Mouse (Mus musculus) erythroblast, embryonic 14.5 days (primary cell): Measurements from ENCODE around the gene Rock2. TPM values are rescaled to one million over a fixed set of nuclear protein-coding genes. Genes with fewer than 3 reads are reported as not detected.

ENCODE experiments used
- H3K27me3 ChIP-seq: 2 replicates; pipeline ENCODE4 v1.6.1; 2012; ENCODE audit warnings: inconsistent platforms; ENCODE audit not compliant: control insufficient read depth
- H3K36me3 ChIP-seq: 2 replicates; pipeline ENCODE4 v1.6.1; 2012; ENCODE audit warnings: mild to moderate bottlenecking, inconsistent platforms; ENCODE audit not compliant: control insufficient read depth
- H3K4me1 ChIP-seq: 2 replicates; pipeline ENCODE4 v1.6.1; 2012; ENCODE audit warnings: inconsistent platforms; ENCODE audit not compliant: control insufficient read depth
- H3K4me3 ChIP-seq: replicated peaks from 2 replicates; pipeline ENCODE3; 2012; ENCODE audit warnings: moderate library complexity, mild to moderate bottlenecking, inconsistent platforms
- H3K9me3 ChIP-seq: 2 replicates; pipeline ENCODE4 v1.6.1; 2012; ENCODE audit warnings: low read length, inconsistent platforms, mixed read lengths; ENCODE audit not compliant: control insufficient read depth
- GATA1 ChIP-seq: IDR thresholded peaks from 2 replicates; pipeline ENCODE4 v1.6.1; 2012; ENCODE audit warnings: low read length, inconsistent platforms, mixed read lengths
- TAL1 ChIP-seq: IDR thresholded peaks from 3 replicates; pipeline ENCODE4 v1.6.1; 2012; ENCODE audit warnings: low read length, inconsistent platforms, mixed read lengths
- polyA plus RNA-seq: library from polyadenylated mRNA; stranded (reverse); fragments of >175 nt; gene quantifications from 2 replicates; pipeline ENCODE4 v1.2.3, GENCODE M21; 2012

The Rock2 gene
- polyA plus RNA-seq, 1 experiment = 0.10 TPM

DNA sequence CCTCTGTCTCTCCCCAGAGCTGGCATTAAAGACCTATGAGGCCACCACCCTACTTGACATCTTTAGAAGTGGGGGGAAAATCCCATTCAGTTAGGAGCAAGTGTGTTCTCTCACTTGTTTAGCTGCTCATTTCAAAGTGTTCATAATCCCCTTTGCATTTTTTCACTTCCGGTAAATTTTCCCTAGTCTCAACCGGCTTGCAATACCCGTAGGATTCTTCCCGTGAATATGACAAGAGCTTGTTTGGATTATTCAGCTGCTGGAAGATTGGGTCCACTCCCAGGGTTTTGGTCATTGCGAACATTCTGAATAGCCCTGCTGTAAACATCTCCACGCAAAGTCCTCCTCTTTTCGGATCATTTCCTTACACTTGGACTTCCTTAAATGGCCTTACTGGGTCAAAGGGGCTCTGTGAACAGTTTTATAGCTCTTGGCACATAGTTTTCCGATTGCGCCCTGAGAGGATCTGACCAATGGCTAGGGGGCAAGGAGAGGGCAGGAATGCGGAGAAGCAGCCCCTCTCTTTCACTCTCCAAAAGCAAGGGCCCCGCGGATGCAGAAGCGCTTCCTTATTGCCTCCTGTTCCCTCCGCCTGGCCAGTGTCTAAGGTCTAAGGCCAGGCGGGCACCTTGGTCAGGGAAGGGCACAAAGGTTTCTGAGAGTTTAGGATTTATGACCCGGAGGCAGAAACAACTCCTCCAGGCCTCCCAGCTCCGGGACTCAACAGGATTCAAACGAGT lies 869 bp upstream of the Rock2 start:
- TF ChIP-seq GATA1 (no peak), TAL1 (no peak)
- peaks cover 18% of the 10 kb centered on the region for H3K27me3 ChIP-seq
- H3K36me3 ChIP-seq = no peaks in the 10 kb centered on the region; the same call in 1 of the 2 replicates
- peak overlapping the region; percentile 85 for H3K4me3 ChIP-seq
- peaks cover 42% of the 10 kb centered on the region for H3K4me1 ChIP-seq
- no peaks in the 10 kb centered on the region for H3K9me3 ChIP-seq

DNA sequence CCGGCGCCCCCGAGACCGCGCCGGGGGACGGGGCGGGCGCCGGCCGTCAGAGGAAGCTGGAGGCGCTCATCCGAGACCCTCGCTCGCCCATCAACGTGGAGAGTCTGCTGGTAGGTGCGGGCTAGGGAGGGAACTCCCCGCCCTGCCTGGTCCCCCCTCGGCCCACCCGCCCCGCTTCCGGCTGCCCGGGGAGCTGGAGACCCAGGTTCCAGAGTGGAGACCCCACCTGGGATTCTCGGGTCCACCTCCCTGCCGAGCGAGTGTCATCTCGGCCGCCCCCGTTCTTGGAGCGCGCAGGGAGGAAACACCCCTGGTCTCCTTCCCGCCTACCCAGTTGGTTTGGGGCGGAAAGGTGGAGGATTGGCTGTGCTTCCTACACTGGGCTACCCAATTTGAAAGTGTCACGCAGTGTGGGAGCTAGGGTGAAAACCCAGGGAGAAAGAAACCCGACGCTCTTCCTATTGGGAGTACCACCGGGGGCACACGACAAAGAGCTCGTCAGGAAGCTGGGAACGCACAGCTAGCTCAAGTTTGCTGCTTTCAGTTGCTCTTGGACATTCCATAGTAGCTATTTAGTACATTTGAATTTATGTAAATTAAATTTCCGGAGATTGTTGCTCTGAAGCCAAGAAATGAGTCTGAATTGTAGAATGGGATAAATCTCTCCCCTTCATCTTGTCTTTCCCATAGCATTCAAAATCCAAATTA lies 680 bp downstream of the Rock2 start:
- TF ChIP-seq GATA1 = no peak
- TF ChIP-seq TAL1 = no peak
- peaks cover 53% of the 10 kb centered on the region for H3K4me1 ChIP-seq

DNA sequence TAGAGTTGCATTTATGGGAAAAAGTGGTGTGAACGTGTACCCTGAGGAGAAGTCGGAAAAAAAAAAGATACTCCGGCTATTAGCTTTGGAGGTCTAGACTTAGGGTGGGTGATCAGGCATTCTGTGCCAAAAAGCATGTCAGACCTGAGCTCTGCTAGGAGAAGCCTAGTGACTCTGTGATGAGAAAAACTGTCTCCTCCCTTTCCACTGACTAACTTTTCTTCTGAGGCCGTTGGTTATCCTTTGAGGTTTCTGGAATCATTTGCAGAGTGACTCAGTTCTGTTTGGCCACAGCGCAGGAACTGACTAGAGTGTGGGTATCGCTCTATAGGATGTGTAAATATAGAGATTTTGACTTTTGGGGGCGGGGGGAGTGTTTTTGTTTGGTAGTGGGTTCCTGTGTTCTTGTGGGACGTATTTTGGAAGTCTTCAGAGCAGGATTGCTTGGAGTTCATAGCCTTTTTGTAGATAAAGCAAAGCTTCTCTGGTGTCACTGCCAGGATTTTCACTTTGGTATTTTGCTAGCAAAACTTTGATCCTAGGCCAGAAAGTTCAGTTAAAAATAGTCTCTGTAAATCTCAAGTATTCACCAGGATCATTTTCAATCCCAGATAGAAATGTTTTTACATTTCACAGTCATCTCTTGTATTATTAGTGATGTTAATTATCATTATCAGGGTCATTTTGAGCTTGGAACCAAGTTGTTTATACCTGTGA lies 1.5 kb downstream of the Rock2 start:
- Histone ChIP-seq H3K4me1 (peaks cover 60% of the 10 kb centered on the region), H3K4me3 (peak overlapping the region; percentile 85), H3K9me3 (no peaks in the 10 kb centered on the region), H3K27me3 (no peaks in the 10 kb centered on the region), H3K36me3 (no peaks in the 10 kb centered on the region; the same call in 1 of the 2 replicates)
- TF ChIP-seq TAL1 (no peak), GATA1 (no peak)

More for the DNA sequence above, 680 bp downstream of the Rock2 start:
- H3K4me3 ChIP-seq = peak overlapping the region; percentile 85
- no peaks in the 10 kb centered on the region; the same call in 1 of the 2 replicates for H3K36me3 ChIP-seq
- H3K27me3 ChIP-seq = peaks cover 5% of the 10 kb centered on the region; the same call in 1 of the 2 replicates
- no peaks in the 10 kb centered on the region for H3K9me3 ChIP-seq

DNA sequence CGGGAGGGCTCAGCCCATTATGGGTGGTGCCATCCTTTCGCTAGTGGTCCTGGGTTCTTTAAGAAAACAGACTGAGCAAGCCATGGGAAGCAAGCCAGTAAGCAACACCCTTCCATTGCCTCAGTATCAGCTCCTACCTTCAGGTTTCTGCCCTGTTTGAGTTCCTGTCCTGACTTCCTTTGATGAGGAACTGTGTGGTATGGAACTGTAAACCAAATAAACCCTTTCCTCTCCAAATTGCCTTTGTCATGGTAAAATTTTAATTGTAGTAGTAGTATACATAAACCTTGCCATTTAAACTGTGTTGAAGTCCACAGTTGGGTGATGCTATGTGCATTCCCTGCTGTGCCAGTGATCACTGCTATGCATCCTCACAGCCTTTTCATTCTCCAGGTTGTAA lies 2.5 kb downstream of the Rock2 start:
- peak overlapping the region; percentile 85 for H3K4me3 ChIP-seq
- no peaks in the 10 kb centered on the region; the same call in 1 of the 2 replicates for H3K36me3 ChIP-seq
- TF ChIP-seq TAL1 (no peak), GATA1 (no peak)

DNA sequence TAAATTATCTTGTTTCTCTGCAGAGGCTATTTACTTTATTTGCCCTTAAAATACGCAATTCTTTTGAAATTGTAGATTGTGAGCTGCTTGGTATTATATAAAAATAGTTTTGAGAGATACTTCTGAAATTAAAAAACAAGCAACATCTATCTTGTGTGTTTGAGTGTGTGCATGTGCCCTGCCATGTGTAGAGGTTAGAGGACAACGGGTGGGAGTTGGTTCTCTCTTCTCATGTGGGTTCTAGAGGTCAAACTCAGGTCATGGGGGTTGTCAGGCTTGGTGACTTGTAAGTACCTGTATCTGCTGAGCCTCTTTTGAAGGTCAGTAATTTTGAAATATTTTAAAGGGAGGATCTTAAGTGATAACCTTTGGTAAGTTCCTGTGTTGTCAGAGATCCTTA lies 3.5 kb downstream of the Rock2 start:
- Histone ChIP-seq H3K4me1 (peaks cover 67% of the 10 kb centered on the region), H3K36me3 (no peaks in the 10 kb centered on the region; the same call in 1 of the 2 replicates), H3K27me3 (no peaks in the 10 kb centered on the region), H3K9me3 (no peaks in the 10 kb centered on the region), H3K4me3 (no peak overlapping the region)
- TF ChIP-seq GATA1 (no peak), TAL1 (no peak)

More for the DNA sequence above, 2.5 kb downstream of the Rock2 start:
- no peaks in the 10 kb centered on the region for H3K9me3 ChIP-seq
- no peaks in the 10 kb centered on the region for H3K27me3 ChIP-seq
- H3K4me1 ChIP-seq = peaks cover 66% of the 10 kb centered on the region

DNA sequence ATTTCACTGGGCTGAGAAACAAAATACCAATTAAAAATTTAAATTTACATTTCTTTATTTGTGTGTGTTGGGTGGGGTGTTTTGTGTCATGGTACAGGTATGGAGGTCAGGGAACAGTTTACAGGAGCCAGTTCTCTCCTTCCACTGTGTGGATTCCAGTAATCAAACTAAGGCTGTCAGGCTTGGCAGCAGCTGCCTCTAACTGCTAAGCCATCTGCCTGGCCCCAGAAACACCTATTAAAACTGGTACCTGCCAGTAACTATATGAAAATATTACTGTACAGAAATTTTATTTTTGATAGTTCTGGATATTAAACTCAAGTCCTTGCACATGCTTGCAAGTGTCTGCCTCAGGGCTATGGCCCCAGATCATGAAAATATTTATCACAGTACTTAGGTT lies 4.1 kb downstream of the Rock2 start:
- Histone ChIP-seq H3K9me3 (no peaks in the 10 kb centered on the region), H3K36me3 (no peaks in the 10 kb centered on the region; the same call in 1 of the 2 replicates), H3K27me3 (no peaks in the 10 kb centered on the region), H3K4me3 (no peak overlapping the region), H3K4me1 (peaks cover 61% of the 10 kb centered on the region)
- TF ChIP-seq GATA1 = no peak
- TF ChIP-seq TAL1 = no peak

DNA sequence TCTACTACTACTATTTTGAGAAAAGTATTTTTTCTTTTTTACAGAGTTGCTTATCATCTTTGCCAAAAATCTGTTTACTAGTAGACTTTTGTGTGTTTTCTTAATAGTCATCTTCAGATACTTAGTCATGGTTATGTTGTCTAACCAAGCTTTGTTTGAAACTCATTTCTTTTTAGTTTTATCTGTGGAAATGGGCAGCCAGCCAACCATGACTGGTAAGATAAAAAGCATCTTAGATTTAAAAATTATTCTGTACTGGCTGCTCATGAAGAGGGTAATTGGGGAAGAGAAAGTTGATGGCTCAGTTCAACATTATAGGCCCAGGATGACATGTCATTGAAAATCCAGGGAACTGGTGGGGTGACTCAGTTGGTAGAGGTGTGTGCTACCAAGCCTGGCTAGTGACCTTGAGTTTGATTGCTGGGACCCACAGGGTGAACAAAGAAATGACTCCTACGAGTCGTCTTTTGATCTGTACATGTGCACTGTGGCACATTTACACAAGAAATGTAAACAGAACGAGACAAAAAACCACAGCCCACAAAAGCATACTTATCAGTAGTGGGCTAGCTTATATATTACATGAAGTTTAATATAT lies 6.0 kb downstream of the Rock2 start:
- H3K9me3 ChIP-seq = no peaks in the 10 kb centered on the region
- no peaks in the 10 kb centered on the region; the same call in 1 of the 2 replicates for H3K36me3 ChIP-seq
- no peak for TF ChIP-seq TAL1
- no peak for TF ChIP-seq GATA1

DNA sequence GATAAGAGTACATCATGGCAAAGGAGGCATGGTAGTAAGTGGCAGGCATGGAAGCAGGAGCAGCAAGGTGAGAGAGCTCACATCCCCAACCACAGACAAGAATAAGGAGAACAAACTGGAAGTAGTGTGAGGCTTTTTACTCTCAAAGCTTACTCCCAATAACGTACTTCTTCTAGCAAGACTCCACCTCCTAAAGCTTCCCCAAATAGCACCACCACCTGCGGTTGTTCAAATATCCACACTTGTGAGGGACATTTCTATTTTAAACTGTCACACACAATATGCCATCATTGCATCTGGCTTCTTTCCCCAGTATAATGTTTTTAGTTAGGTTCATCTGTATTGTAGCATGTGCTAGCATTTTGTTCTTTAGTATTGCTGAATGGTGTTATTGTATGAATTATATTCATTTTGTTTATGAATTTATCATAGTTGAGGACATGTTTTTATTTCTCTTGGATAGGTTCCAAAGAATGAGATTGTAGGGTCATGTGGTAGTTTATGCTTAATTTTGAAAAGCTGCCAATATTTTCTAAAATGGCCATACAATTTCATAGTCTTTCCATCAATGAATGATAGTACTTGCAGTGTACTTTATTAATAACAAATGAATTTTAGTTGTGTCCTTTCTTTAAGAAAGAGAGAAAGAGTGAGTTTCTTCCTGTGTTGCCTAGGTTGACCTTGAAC lies 9.4 kb downstream of the Rock2 start:
- no peak overlapping the region for H3K4me3 ChIP-seq
- H3K36me3 ChIP-seq = no peaks in the 10 kb centered on the region
- TF ChIP-seq TAL1 (no peak), GATA1 (no peak)

More for the DNA sequence above, 6.0 kb downstream of the Rock2 start:
- H3K27me3 ChIP-seq = no peaks in the 10 kb centered on the region
- no peak overlapping the region for H3K4me3 ChIP-seq
- H3K4me1 ChIP-seq = peaks cover 56% of the 10 kb centered on the region

More for the DNA sequence above, 9.4 kb downstream of the Rock2 start:
- peaks cover 25% of the 10 kb centered on the region for H3K4me1 ChIP-seq
- no peaks in the 10 kb centered on the region for H3K9me3 ChIP-seq
- H3K27me3 ChIP-seq = no peaks in the 10 kb centered on the region
